Mouse (Mus musculus) forebrain, postnatal 0 days (tissue): Measurements from ENCODE around the gene Efs. TPM values are rescaled to one million over a fixed set of nuclear protein-coding genes. Genes with fewer than 3 reads are reported as not detected.

Experiments
- ATAC-seq: fragments of 200-750 bp; cut with Nextera tagmentation; 2 replicates; pipeline ENCODE4 v1.8.0; 2017; ENCODE audit warnings: mild to moderate bottlenecking, moderate library complexity
- DNase-seq: peaks from one replicate; pipeline ENCODE4 v3.0.0-alpha.2; 2015
- H3K27ac ChIP-seq: fragments of 300-500 bp; sonication (generic); 2 replicates; pipeline ENCODE4 v1.5.1; 2014; ENCODE audit warnings: low read depth, mild to moderate bottlenecking, antibody characterized with exemption, low read length, moderate library complexity, mixed read lengths
- H3K27me3 ChIP-seq: fragments of 300-500 bp; sonication (generic); 2 replicates; pipeline ENCODE4 v1.6.1; 2014; ENCODE audit warnings: mild to moderate bottlenecking, low read length, mixed read lengths; ENCODE audit not compliant: insufficient read depth
- H3K36me3 ChIP-seq: fragments of 300-500 bp; sonication (generic); 2 replicates; pipeline ENCODE4 v1.6.1; 2014; ENCODE audit warnings: mild to moderate bottlenecking, moderate library complexity; ENCODE audit not compliant: insufficient read depth
- H3K4me1 ChIP-seq: fragments of 300-500 bp; sonication (generic); 2 replicates; pipeline ENCODE4 v1.6.1; 2014; ENCODE audit warnings: antibody characterized with exemption; ENCODE audit not compliant: insufficient read depth
- H3K4me2 ChIP-seq: fragments of 300-500 bp; sonication (generic); 2 replicates; pipeline ENCODE4 v1.6.1; 2014; ENCODE audit warnings: low read depth, mild to moderate bottlenecking, moderate library complexity
- H3K4me3 ChIP-seq: fragments of 300-500 bp; sonication (generic); 2 replicates; pipeline ENCODE4 v1.5.1; 2014; ENCODE audit warnings: low read depth, low read length, mixed read lengths
- H3K9ac ChIP-seq: fragments of 300-500 bp; sonication (generic); 2 replicates; pipeline ENCODE4 v1.6.1; 2014; ENCODE audit warnings: mild to moderate bottlenecking
- H3K9me3 ChIP-seq: fragments of 300-500 bp; sonication (generic); 2 replicates; pipeline ENCODE4 v1.6.1; 2016; ENCODE audit warnings: low read length
- CTCF ChIP-seq: sonication (generic); IDR thresholded peaks from 2 replicates; pipeline ENCODE4 v1.5.1; 2016; ENCODE audit warnings: antibody characterized with exemption, control low read depth, low read depth
- WGBS: fragments of 180-500 bp; shearing (Covaris S2); extraction: QIAGEN DNeasy Blood & Tissue Kit; methylation state at CpG from one replicate; pipeline ENCODE4 v1.1.7; 2014; 5-methylcytosine and 5-hydroxymethylcytosine counted together
- microRNA counts: library from miRNA; unstranded; fragments of <30 nt; microRNA quantifications from one replicate; lab custom pipeline; 2015
- microRNA-seq, 2 experiments: library from miRNA; unstranded; fragments of <30 nt; microRNA quantifications; one replicate each; pipeline ENCODE4; 2016
- polyA plus RNA-seq: library from polyadenylated mRNA; unstranded; fragments of >200 nt; fragmentation: Nextera tagmentation; extraction: Ambion mirVana; gene quantifications from 2 replicates; pipeline ENCODE4 v1.2.1, GENCODE M21; 2015
- total RNA-seq: library from RNA; depleted of rRNA; stranded (reverse); fragments of >200 nt; gene quantifications from 2 replicates; pipeline ENCODE4 v1.2.3, GENCODE M21; 2014; rRNA removed

Efs gene
- total and polyA plus RNA-seq, 2 experiments from 2014 or later: 13.4 to 29.8 TPM

DNA sequence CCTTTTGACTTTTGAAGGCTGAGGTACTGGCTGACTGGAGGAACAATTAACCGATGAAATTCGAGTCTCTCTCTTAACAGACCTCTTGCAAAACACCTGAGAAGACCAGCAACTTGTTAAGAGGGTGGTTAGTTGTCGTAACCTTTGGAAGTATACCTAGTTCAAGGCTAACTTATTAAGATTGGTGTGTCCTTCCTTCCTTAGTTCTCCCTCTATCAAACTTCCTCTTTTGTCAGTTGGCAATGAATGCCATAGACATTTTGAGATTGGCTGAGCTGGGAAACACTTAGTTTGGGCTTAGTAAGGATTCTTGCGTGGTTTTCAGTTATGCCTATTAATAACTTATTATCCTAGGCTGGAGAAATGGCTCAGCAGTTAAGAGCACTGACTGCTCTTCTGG lies 57.9 kb downstream of the Efs start:
- TF ChIP-seq CTCF: no peak
- DNase-seq: no peak
- H3K36me3 ChIP-seq: peaks cover 3% of the 10 kb centered on the region; the same call in 1 of the 2 replicates
- 85% methylated on average over 4 of the region's 4 CpGs for WGBS
- H3K4me1 ChIP-seq: 0 out of 2 replicates have a peak, but pooled peaks cover 4% of the 10 kb centered on the region
- H3K9ac ChIP-seq: no peak overlapping the region
- no peaks in the 10 kb centered on the region for H3K27me3 ChIP-seq
- H3K4me2 ChIP-seq: no peak overlapping the region
- no peak for ATAC-seq
- H3K27ac ChIP-seq: no peak overlapping the region
- no peak overlapping the region for H3K4me3 ChIP-seq
- H3K9me3 ChIP-seq: no peaks in the 10 kb centered on the region

GRCm38 (mm10) chr14:54866936-54867335 lies 59.0 kb downstream of the Efs start:
- ATAC-seq (no peak), DNase-seq (peak; percentile 11)
- H3K9me3 ChIP-seq: no peaks in the 10 kb centered on the region
- WGBS: 49% methylated on average over 5 of the region's 5 CpGs
- peak; percentile 53 for TF ChIP-seq CTCF
- no peak overlapping the region for H3K9ac ChIP-seq
- no peak overlapping the region for H3K27ac ChIP-seq
- H3K27me3 ChIP-seq: no peaks in the 10 kb centered on the region
- no peak overlapping the region for H3K4me2 ChIP-seq
- no peaks in the 10 kb centered on the region; the same call in 1 of the 2 replicates for H3K36me3 ChIP-seq
- 0 out of 2 replicates have a peak, but pooled peaks cover 4% of the 10 kb centered on the region for H3K4me1 ChIP-seq
- no peak overlapping the region for H3K4me3 ChIP-seq

MicroRNA genes within 50 kb of the gene (microRNA counts, 519-probe panel; counts per million panel counts)
- microRNA mmu-miR-208a (lab: Ali Mortazavi, UCI) (3,552 counts per million, percentile 34 among the panel's probes with 10 or more counts), microRNA mmu-miR-208b (lab: Ali Mortazavi, UCI) (not detected)

Small RNA genes within 50 kb of the gene (microRNA-seq; reads per million reads assigned to microRNA genes)
- gene Mir208a (0.77 to 10.7 reads per million in 2 experiments), gene Mir208b (15.5 to 70.4 reads per million in 2 experiments)

Other genes starting within 250 kb of the Efs start
- gene 1700123O20Rik, start 239.9 kb downstream of the Efs start, total RNA-seq: 32.0 and 36.2 TPM in 2 replicates
- 66.6 and 70.7 TPM in 2 replicates for gene 1700123O20Rik, start 239.9 kb downstream of the Efs start, polyA plus RNA-seq
- 143 and 147 TPM in 2 replicates for gene Acin1, start 239.2 kb downstream of the Efs start, total RNA-seq
- gene Acin1, start 239.2 kb downstream of the Efs start, polyA plus RNA-seq: 80.7 and 97.0 TPM in 2 replicates
- gene Gm29776, start 227.3 kb downstream of the Efs start, total RNA-seq: 0.14 and 0.15 TPM in 2 replicates
- gene Gm29776, start 227.3 kb downstream of the Efs start, polyA plus RNA-seq: 0.06 and 0.13 TPM in 2 replicates
- gene Cebpe, start 214.0 kb downstream of the Efs start, total RNA-seq: 0.38 TPM in 1 of 2 replicates, not detected in the other
- gene Cebpe, start 214.0 kb downstream of the Efs start, polyA plus RNA-seq: not detected in 2 replicates
- 11.8 and 13.3 TPM in 2 replicates for gene Slc7a8, start 144.2 kb downstream of the Efs start, total RNA-seq
- 12.5 and 14.5 TPM in 2 replicates for gene Slc7a8, start 144.2 kb downstream of the Efs start, polyA plus RNA-seq
- not detected in 2 replicates for gene Rnf212b, start 112.0 kb downstream of the Efs start, total RNA-seq
- not detected in 2 replicates for gene Rnf212b, start 112.0 kb downstream of the Efs start, polyA plus RNA-seq
- gene Homez, start 55.2 kb downstream of the Efs start, total RNA-seq: 7.1 and 7.2 TPM in 2 replicates
- gene Homez, start 55.2 kb downstream of the Efs start, polyA plus RNA-seq: 2.7 and 6.9 TPM in 2 replicates
- 17.4 and 19.7 TPM in 2 replicates for gene Ppp1r3e, start 48.6 kb downstream of the Efs start, total RNA-seq
- 2.3 and 3.3 TPM in 2 replicates for gene Ppp1r3e, start 48.6 kb downstream of the Efs start, polyA plus RNA-seq
- gene Bcl2l2, start 42.7 kb downstream of the Efs start, total RNA-seq: 33.2 and 38.0 TPM in 2 replicates
- 2.5 and 2.9 TPM in 2 replicates for gene Bcl2l2, start 42.7 kb downstream of the Efs start, polyA plus RNA-seq
- gene Gm20521, start 42.7 kb downstream of the Efs start, total RNA-seq: 3.1 TPM in 1 of 2 replicates, not detected in the other
- 0.30 and 0.89 TPM in 2 replicates for gene Gm20521, start 42.7 kb downstream of the Efs start, polyA plus RNA-seq
- 113 and 116 TPM in 2 replicates for gene Pabpn1, start 33.6 kb downstream of the Efs start, total RNA-seq
- gene Pabpn1, start 33.6 kb downstream of the Efs start, polyA plus RNA-seq: 105 and 126 TPM in 2 replicates
- 327 and 359 TPM in 2 replicates for gene Slc22a17, start 13.0 kb downstream of the Efs start, total RNA-seq
- 230 and 282 TPM in 2 replicates for gene Slc22a17, start 13.0 kb downstream of the Efs start, polyA plus RNA-seq
- 0.38 TPM in 1 of 2 replicates, not detected in the other for gene Il25, start 6.6 kb upstream of the Efs start, total RNA-seq
- gene Il25, start 6.6 kb upstream of the Efs start, polyA plus RNA-seq: 0.18 and 0.58 TPM in 2 replicates
- 17.9 and 19.9 TPM in 2 replicates for gene Cmtm5, start 10.1 kb upstream of the Efs start, total RNA-seq
- 17.7 and 22.7 TPM in 2 replicates for gene Cmtm5, start 10.1 kb upstream of the Efs start, polyA plus RNA-seq
- 0.23 and 5.8 TPM in 2 replicates for gene Myh6, start 40.8 kb upstream of the Efs start, total RNA-seq
- 2.3 and 2.5 TPM in 2 replicates for gene Myh6, start 40.8 kb upstream of the Efs start, polyA plus RNA-seq
- not detected in 2 replicates for gene Gm17428, start 50.8 kb upstream of the Efs start, total RNA-seq
- gene Gm17428, start 50.8 kb upstream of the Efs start, polyA plus RNA-seq: not detected in 2 replicates
- gene Myh7, start 68.5 kb upstream of the Efs start, total RNA-seq: 8.5 and 9.3 TPM in 2 replicates
- 8.8 and 9.6 TPM in 2 replicates for gene Myh7, start 68.5 kb upstream of the Efs start, polyA plus RNA-seq
- gene Ngdn, start 89.3 kb upstream of the Efs start, total RNA-seq: 24.2 and 36.8 TPM in 2 replicates
- gene Ngdn, start 89.3 kb upstream of the Efs start, polyA plus RNA-seq: 47.9 and 51.3 TPM in 2 replicates
- gene Zfhx2, start 166.2 kb upstream of the Efs start, total RNA-seq: 8.9 and 11.1 TPM in 2 replicates
- 2.7 and 7.5 TPM in 2 replicates for gene Zfhx2, start 166.2 kb upstream of the Efs start, polyA plus RNA-seq
- gene Thtpa, start 168.7 kb upstream of the Efs start, total RNA-seq: 49.0 and 55.2 TPM in 2 replicates
- 47.2 and 48.0 TPM in 2 replicates for gene Thtpa, start 168.7 kb upstream of the Efs start, polyA plus RNA-seq
- 11.3 and 12.8 TPM in 2 replicates for gene Ap1g2, start 180.5 kb upstream of the Efs start, total RNA-seq
- gene Ap1g2, start 180.5 kb upstream of the Efs start, polyA plus RNA-seq: 4.2 and 5.5 TPM in 2 replicates
- 156 and 160 TPM in 2 replicates for gene Jph4, start 190.8 kb upstream of the Efs start, total RNA-seq
- 47.4 and 55.3 TPM in 2 replicates for gene Jph4, start 190.8 kb upstream of the Efs start, polyA plus RNA-seq